Mouse (Mus musculus): ENCODE results near the gene Eps8. TPM values are rescaled to one million over a fixed set of nuclear protein-coding genes. Genes with fewer than 3 reads are reported as not detected.

The Eps8 gene
- polyA plus RNA-seq, 1 experiment, result 23.0 TPM

- TF ChIP-seq CTCF (IDR thresholded peaks at IDR 0.05; ENCODE audit: extremely low read depth, insufficient read depth, low read length) (no peak), POLR2A (IDR thresholded peaks at IDR 0.05; ENCODE audit: extremely low read depth, insufficient read depth, low read length) (no peak)
- H3K27ac ChIP-seq (ENCODE audit: insufficient read depth, low read length), result no peak overlapping the region
- no peak overlapping the region for H3K4me3 ChIP-seq (ENCODE audit: insufficient read depth, low read length)
- no peaks in the 10 kb centered on the region for H3K4me1 ChIP-seq (ENCODE audit: control insufficient read depth, insufficient read depth, low read length)
Observed at GRCm38 (mm10) chr6:137633626-137634025, 21.1 kb downstream of the Eps8 start.

DNA sequence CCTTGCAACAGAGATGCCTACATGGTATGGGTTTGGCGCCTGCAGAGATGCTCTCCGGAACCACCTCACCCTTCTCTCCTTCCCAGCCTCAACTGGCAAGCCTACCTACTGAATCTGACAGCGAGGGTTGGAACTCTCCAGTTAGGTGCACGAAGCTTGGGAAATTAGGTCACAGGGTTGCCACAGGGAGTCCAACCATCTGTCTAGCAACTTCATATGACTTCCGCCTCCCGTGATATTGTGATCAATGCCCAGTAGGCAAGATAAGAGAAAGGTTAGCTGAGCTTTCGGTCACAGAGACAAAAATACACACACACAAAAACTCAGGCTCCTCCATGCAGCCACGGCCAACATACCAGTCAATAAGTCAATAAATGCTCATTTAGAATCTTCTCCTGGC lies 21.6 kb downstream of the Eps8 start:
- TF ChIP-seq POLR2A (IDR thresholded peaks at IDR 0.05; ENCODE audit: extremely low read depth, insufficient read depth, low read length), result no peak
- no peak for TF ChIP-seq CTCF (IDR thresholded peaks at IDR 0.05; ENCODE audit: extremely low read depth, insufficient read depth, low read length)
- H3K4me3 ChIP-seq (ENCODE audit: insufficient read depth, low read length), result no peak overlapping the region
- H3K4me1 ChIP-seq (ENCODE audit: control insufficient read depth, insufficient read depth, low read length), result no peaks in the 10 kb centered on the region
- H3K27ac ChIP-seq (ENCODE audit: insufficient read depth, low read length), result no peak overlapping the region

GRCm38 (mm10) chr6:137630387-137630786 lies 24.3 kb downstream of the Eps8 start:
- H3K4me1 ChIP-seq (ENCODE audit: control insufficient read depth, insufficient read depth, low read length), result no peaks in the 10 kb centered on the region
- TF ChIP-seq POLR2A (IDR thresholded peaks at IDR 0.05; ENCODE audit: extremely low read depth, insufficient read depth, low read length) (no peak), CTCF (IDR thresholded peaks at IDR 0.05; ENCODE audit: extremely low read depth, insufficient read depth, low read length) (no peak)

GRCm38 (mm10) chr6:137629603-137630231 lies 25.0 kb downstream of the Eps8 start:
- Histone ChIP-seq H3K4me1 (ENCODE audit: control insufficient read depth, insufficient read depth, low read length) (no peaks in the 10 kb centered on the region), H3K27ac (ENCODE audit: insufficient read depth, low read length) (no peak overlapping the region), H3K4me3 (ENCODE audit: insufficient read depth, low read length) (no peak overlapping the region)
- TF ChIP-seq CTCF (IDR thresholded peaks at IDR 0.05; ENCODE audit: extremely low read depth, insufficient read depth, low read length), result no peak
- TF ChIP-seq POLR2A (IDR thresholded peaks at IDR 0.05; ENCODE audit: extremely low read depth, insufficient read depth, low read length), result no peak

More at GRCm38 (mm10) chr6:137630387-137630786, 24.3 kb downstream of the Eps8 start:
- H3K4me3 ChIP-seq (ENCODE audit: insufficient read depth, low read length), result no peak overlapping the region
- H3K27ac ChIP-seq (ENCODE audit: insufficient read depth, low read length), result no peak overlapping the region

- H3K4me3 ChIP-seq (ENCODE audit: insufficient read depth, low read length), result no peak overlapping the region
- H3K4me1 ChIP-seq (ENCODE audit: control insufficient read depth, insufficient read depth, low read length), result no peaks in the 10 kb centered on the region
- TF ChIP-seq POLR2A (IDR thresholded peaks at IDR 0.05; ENCODE audit: extremely low read depth, insufficient read depth, low read length) (no peak), CTCF (IDR thresholded peaks at IDR 0.05; ENCODE audit: extremely low read depth, insufficient read depth, low read length) (no peak)
- no peak overlapping the region for H3K27ac ChIP-seq (ENCODE audit: insufficient read depth, low read length)
Observed at GRCm38 (mm10) chr6:137628715-137629114, 26.0 kb downstream of the Eps8 start.

DNA sequence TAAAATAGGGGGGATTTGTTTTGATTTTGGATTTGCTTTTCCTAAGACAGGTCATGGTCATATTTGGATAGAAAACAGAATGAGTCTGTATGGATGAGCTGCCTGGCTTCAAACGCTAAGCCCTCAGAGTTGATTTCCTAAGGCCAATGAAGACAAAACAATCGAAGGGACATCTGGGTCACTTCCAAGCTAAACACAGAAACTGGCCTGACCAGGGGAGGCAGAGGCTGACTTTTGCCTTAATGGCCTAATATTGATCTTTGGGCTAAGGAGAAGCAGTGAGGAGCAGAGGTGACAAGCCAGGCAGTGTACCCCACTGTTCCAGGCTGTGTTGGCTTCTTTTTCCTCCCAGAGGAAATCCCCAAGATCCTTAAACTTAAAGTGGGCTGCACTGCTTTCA lies 33.7 kb downstream of the Eps8 start:
- Histone ChIP-seq H3K4me3 (ENCODE audit: insufficient read depth, low read length) (no peak overlapping the region), H3K27ac (ENCODE audit: insufficient read depth, low read length) (no peak overlapping the region), H3K4me1 (ENCODE audit: control insufficient read depth, insufficient read depth, low read length) (no peaks in the 10 kb centered on the region)
- TF ChIP-seq POLR2A (IDR thresholded peaks at IDR 0.05; ENCODE audit: extremely low read depth, insufficient read depth, low read length) (no peak), CTCF (IDR thresholded peaks at IDR 0.05; ENCODE audit: extremely low read depth, insufficient read depth, low read length) (no peak)

GRCm38 (mm10) chr6:137613903-137614302 lies 40.8 kb downstream of the Eps8 start:
- no peak overlapping the region for H3K4me3 ChIP-seq (ENCODE audit: insufficient read depth, low read length)
- no peaks in the 10 kb centered on the region for H3K4me1 ChIP-seq (ENCODE audit: control insufficient read depth, insufficient read depth, low read length)
- no peak for TF ChIP-seq POLR2A (IDR thresholded peaks at IDR 0.05; ENCODE audit: extremely low read depth, insufficient read depth, low read length)
- H3K27ac ChIP-seq (ENCODE audit: insufficient read depth, low read length), result no peak overlapping the region

- Histone ChIP-seq H3K4me3 (ENCODE audit: insufficient read depth, low read length) (no peak overlapping the region), H3K27ac (ENCODE audit: insufficient read depth, low read length) (no peak overlapping the region), H3K4me1 (ENCODE audit: control insufficient read depth, insufficient read depth, low read length) (no peaks in the 10 kb centered on the region)
- TF ChIP-seq POLR2A (IDR thresholded peaks at IDR 0.05; ENCODE audit: extremely low read depth, insufficient read depth, low read length) (no peak), CTCF (IDR thresholded peaks at IDR 0.05; ENCODE audit: extremely low read depth, insufficient read depth, low read length) (no peak)
Observed at GRCm38 (mm10) chr6:137612071-137612547, 42.6 kb downstream of the Eps8 start.

GRCm38 (mm10) chr6:137608160-137608930 lies 46.3 kb downstream of the Eps8 start:
- TF ChIP-seq CTCF (IDR thresholded peaks at IDR 0.05; ENCODE audit: extremely low read depth, insufficient read depth, low read length) (no peak), POLR2A (IDR thresholded peaks at IDR 0.05; ENCODE audit: extremely low read depth, insufficient read depth, low read length) (no peak)
- H3K4me3 ChIP-seq (ENCODE audit: insufficient read depth, low read length), result no peak overlapping the region
- H3K27ac ChIP-seq (ENCODE audit: insufficient read depth, low read length), result no peak overlapping the region
- no peaks in the 10 kb centered on the region for H3K4me1 ChIP-seq (ENCODE audit: control insufficient read depth, insufficient read depth, low read length)

DNA sequence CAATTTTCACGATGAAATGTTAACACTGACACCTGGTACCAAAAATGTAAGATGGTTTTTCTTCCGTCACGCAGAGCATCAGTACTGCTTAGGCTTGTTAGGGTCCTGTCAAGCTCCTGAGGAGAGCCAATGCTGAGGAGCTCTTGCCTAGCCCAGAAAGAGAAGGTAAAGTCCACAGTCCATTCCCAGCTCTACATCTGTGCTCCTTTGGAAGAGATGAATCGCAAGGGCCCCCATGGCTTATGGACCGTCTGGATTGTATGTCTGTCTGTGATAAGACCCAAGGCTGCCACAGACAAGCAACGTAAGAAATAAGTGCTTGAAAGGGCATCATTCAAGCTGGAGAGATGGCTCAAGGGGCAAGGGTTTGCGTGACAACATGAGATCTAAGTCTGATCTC lies 48.1 kb downstream of the Eps8 start:
- Histone ChIP-seq H3K27ac (ENCODE audit: insufficient read depth, low read length) (no peak overlapping the region), H3K4me1 (ENCODE audit: control insufficient read depth, insufficient read depth, low read length) (no peaks in the 10 kb centered on the region), H3K4me3 (ENCODE audit: insufficient read depth, low read length) (no peak overlapping the region)
- TF ChIP-seq POLR2A (IDR thresholded peaks at IDR 0.05; ENCODE audit: extremely low read depth, insufficient read depth, low read length), result no peak
- no peak for TF ChIP-seq CTCF (IDR thresholded peaks at IDR 0.05; ENCODE audit: extremely low read depth, insufficient read depth, low read length)

Data from cortical plate, adult 2 months (tissue).